Mouse (Mus musculus): ENCODE results near the gene Ltbp3. TPM values are rescaled to one million over a fixed set of nuclear protein-coding genes. Genes with fewer than 3 reads are reported as not detected.

Gene Ltbp3
- polyA plus RNA-seq, 1 experiment from 2014 or later, result 14.0 TPM

- Histone ChIP-seq H3K36me3 (ENCODE audit: control insufficient read depth, insufficient read depth, low read length) (no peaks in the 10 kb centered on the region), H3K4me2 (ENCODE audit: low read depth, low read length) (no peak overlapping the region), H3K27me3 (replicated peaks; ENCODE audit: control insufficient read depth, insufficient read depth, low read length) (no peaks in the 10 kb centered on the region), H3K4me1 (ENCODE audit: control insufficient read depth, insufficient read depth, low read length) (peaks cover 71% of the 10 kb centered on the region), H3K4me3 (ENCODE audit: low read length) (no peak overlapping the region), H3K9me3 (ENCODE audit: control insufficient read depth, low read length) (no peaks in the 10 kb centered on the region), H3K9ac (ENCODE audit: low read depth, low read length) (peak overlapping the region; percentile 36; the same call in 1 of the 2 replicates), H3K27ac (ENCODE audit: low read length) (peak overlapping the region; percentile 87)
- no peak for ATAC-seq
- WGBS, result 37% methylated on average over 6 of the region's 6 CpGs
Observed at GRCm38 (mm10) chr19:5806809-5807205, 66.1 kb downstream of the Ltbp3 start.

- no peaks in the 10 kb centered on the region for H3K9me3 ChIP-seq (ENCODE audit: control insufficient read depth, low read length)
- WGBS, result 78% methylated on average over 2 of the region's 3 CpGs
- ATAC-seq, result no peak
- H3K4me2 ChIP-seq (ENCODE audit: low read depth, low read length), result no peak overlapping the region
- H3K36me3 ChIP-seq (ENCODE audit: control insufficient read depth, insufficient read depth, low read length), result no peaks in the 10 kb centered on the region
- no peaks in the 10 kb centered on the region for H3K27me3 ChIP-seq (replicated peaks; ENCODE audit: control insufficient read depth, insufficient read depth, low read length)
- H3K27ac ChIP-seq (ENCODE audit: low read length), result peak overlapping the region; percentile 87
- peaks cover 78% of the 10 kb centered on the region for H3K4me1 ChIP-seq (ENCODE audit: control insufficient read depth, insufficient read depth, low read length)
- H3K4me3 ChIP-seq (ENCODE audit: low read length), result no peak overlapping the region
- H3K9ac ChIP-seq (ENCODE audit: low read depth, low read length), result no peak overlapping the region
Observed at GRCm38 (mm10) chr19:5807740-5808139, 67.0 kb downstream of the Ltbp3 start.

Other genes starting within 250 kb of the Ltbp3 start
- gene 1700020D05Rik, start 237.1 kb upstream of the Ltbp3 start, polyA plus RNA-seq (2015; fragmentation: Nextera tagmentation; extraction: Ambion mirVana), result not detected in 2 replicates
- 6.9 and 7.4 TPM in 2 replicates for gene Snx32, start 230.4 kb upstream of the Ltbp3 start, polyA plus RNA-seq (2015; fragmentation: Nextera tagmentation; extraction: Ambion mirVana)
- 24.4 and 25.6 TPM in 2 replicates for gene Ovol1, start 180.3 kb upstream of the Ltbp3 start, polyA plus RNA-seq (2015; fragmentation: Nextera tagmentation; extraction: Ambion mirVana)
- gene Ap5b1, start 172.9 kb upstream of the Ltbp3 start, polyA plus RNA-seq (2015; fragmentation: Nextera tagmentation; extraction: Ambion mirVana), result 10.3 and 10.8 TPM in 2 replicates
- gene Rnaseh2c, start 139.0 kb upstream of the Ltbp3 start, polyA plus RNA-seq (2015; fragmentation: Nextera tagmentation; extraction: Ambion mirVana), result 111 and 131 TPM in 2 replicates
- gene Kat5, start 130.7 kb upstream of the Ltbp3 start, polyA plus RNA-seq (2015; fragmentation: Nextera tagmentation; extraction: Ambion mirVana), result 40.2 and 40.9 TPM in 2 replicates
- 43.2 and 43.9 TPM in 2 replicates for gene Rela, start 103.4 kb upstream of the Ltbp3 start, polyA plus RNA-seq (2015; fragmentation: Nextera tagmentation; extraction: Ambion mirVana)
- gene Sipa1, start 77.2 kb upstream of the Ltbp3 start, polyA plus RNA-seq (2015; fragmentation: Nextera tagmentation; extraction: Ambion mirVana), result 15.8 and 20.8 TPM in 2 replicates
- 28.7 and 33.7 TPM in 2 replicates for gene Map3k11, start 52.2 kb upstream of the Ltbp3 start, polyA plus RNA-seq (2015; fragmentation: Nextera tagmentation; extraction: Ambion mirVana)
- 15.1 and 16.8 TPM in 2 replicates for gene Pcnx3, start 52.0 kb upstream of the Ltbp3 start, polyA plus RNA-seq (2015; fragmentation: Nextera tagmentation; extraction: Ambion mirVana)
- gene Kcnk7, start 36.5 kb upstream of the Ltbp3 start, polyA plus RNA-seq (2015; fragmentation: Nextera tagmentation; extraction: Ambion mirVana), result 0.13 and 0.34 TPM in 2 replicates
- gene Ehbp1l1, start 14.6 kb upstream of the Ltbp3 start, polyA plus RNA-seq (2015; fragmentation: Nextera tagmentation; extraction: Ambion mirVana), result 48.6 and 49.7 TPM in 2 replicates
- 56.6 and 57.8 TPM in 2 replicates for gene Fam89b, start 11.3 kb upstream of the Ltbp3 start, polyA plus RNA-seq (2015; fragmentation: Nextera tagmentation; extraction: Ambion mirVana)
- 58.9 and 64.3 TPM in 2 replicates for gene Scyl1, start 30.5 kb downstream of the Ltbp3 start, polyA plus RNA-seq (2015; fragmentation: Nextera tagmentation; extraction: Ambion mirVana)
- 31.1 and 31.7 TPM in 2 replicates for gene Frmd8, start 134.4 kb downstream of the Ltbp3 start, polyA plus RNA-seq (2015; fragmentation: Nextera tagmentation; extraction: Ambion mirVana)
- gene Slc25a45, start 136.9 kb downstream of the Ltbp3 start, polyA plus RNA-seq (2015; fragmentation: Nextera tagmentation; extraction: Ambion mirVana), result 3.4 and 4.1 TPM in 2 replicates
- gene Tigd3, start 153.2 kb downstream of the Ltbp3 start, polyA plus RNA-seq (2015; fragmentation: Nextera tagmentation; extraction: Ambion mirVana), result 1.5 and 1.7 TPM in 2 replicates
- gene Dpf2, start 172.1 kb downstream of the Ltbp3 start, polyA plus RNA-seq (2015; fragmentation: Nextera tagmentation; extraction: Ambion mirVana), result 109 and 119 TPM in 2 replicates
- 14.7 and 15.1 TPM in 2 replicates for gene Cdc42ep2, start 183.9 kb downstream of the Ltbp3 start, polyA plus RNA-seq (2015; fragmentation: Nextera tagmentation; extraction: Ambion mirVana)
- gene Pola2, start 223.3 kb downstream of the Ltbp3 start, polyA plus RNA-seq (2015; fragmentation: Nextera tagmentation; extraction: Ambion mirVana), result 58.4 and 61.7 TPM in 2 replicates
- gene Slc22a20, start 245.2 kb downstream of the Ltbp3 start, polyA plus RNA-seq (2015; fragmentation: Nextera tagmentation; extraction: Ambion mirVana), result not detected in 2 replicates

Data from intestine, embryonic 16.5 days (tissue).